Comparison of ENCODE assay signal across 16 mouse cellular contexts in genomic region chr3:100770841-100771240, GRCm38 (mm10). TPM values are rescaled to one million over a fixed set of nuclear protein-coding genes. Genes with fewer than 3 reads are reported as not detected.
"Had no signal": no experiment of that assay in that cellular context is flagged by ENCODE, and none has a peak within 500 bp of the region (broad histone marks: within the 10 kb centered on the region; RNA-seq: fewer than 3 reads in every experiment).

No protein-coding gene starts in this region.

- H3K36me3 ChIP-seq: midbrain, embryonic 10.5 days; midbrain, embryonic 12.5 days; neural tube, embryonic 13.5 days; neural tube, embryonic 15.5 days; stomach, embryonic 15.5 days had no signal

- H3K9me3 ChIP-seq: midbrain, embryonic 10.5 days; midbrain, embryonic 12.5 days; neural tube, embryonic 13.5 days; neural tube, embryonic 15.5 days; stomach, embryonic 15.5 days had no signal

- H3K27me3 ChIP-seq: midbrain, embryonic 12.5 days; neural tube, embryonic 13.5 days; neural tube, embryonic 15.5 days; stomach, embryonic 15.5 days had no signal

- H3K4me2 ChIP-seq: lung, embryonic 14.5 days; midbrain, embryonic 12.5 days; neural tube, embryonic 13.5 days; neural tube, embryonic 15.5 days; stomach, embryonic 15.5 days had no signal

- ATAC-seq: midbrain, embryonic 16.5 days had no signal

- H3K9ac ChIP-seq: lung, embryonic 14.5 days; midbrain, embryonic 12.5 days; neural tube, embryonic 13.5 days; neural tube, embryonic 15.5 days; stomach, embryonic 15.5 days had no signal

- H3K27ac ChIP-seq: midbrain, embryonic 10.5 days; midbrain, embryonic 12.5 days; neural tube, embryonic 13.5 days; neural tube, embryonic 15.5 days; stomach, embryonic 15.5 days; stomach, postnatal 0 days had no signal

- H3K4me3 ChIP-seq: midbrain, embryonic 10.5 days; midbrain, embryonic 12.5 days; myocyte; neural tube, embryonic 13.5 days; neural tube, embryonic 15.5 days; stomach, embryonic 15.5 days had no signal

- DNase-seq: lung, adult 18-20 months; lung, embryonic 14.5 days; lung, postnatal 10 days; midbrain, embryonic 14.5 days; right cerebral cortex, postnatal 14 days; thymus, adult 2 months had no signal

RNA-seq across cellular contexts. Expression of gene Vtcn1, which starts 54.4 kb away (rescaled TPM):
- polyA plus RNA-seq: midbrain, embryonic 10.5 days; midbrain, embryonic 14.5 days; midbrain, embryonic 16.5 days; neural tube, embryonic 11.5 days; neural tube, embryonic 13.5 days; neural tube, embryonic 15.5 days; spleen, adult 2 months had no signal
